In genomic region chr12:48633559-48633958, GRCm38 (mm10) we compare ENCODE assay signal across 20 mouse cellular contexts.
DNase-seq lines count a peak whose midpoint lies in the region; ATAC-seq and TF ChIP-seq lines count a peak whose summit lies in the region.
"Had no signal": no experiment of that assay in that cellular context is flagged by ENCODE, and none has a peak within 500 bp of the region (broad histone marks: within the 10 kb centered on the region; RNA-seq: fewer than 3 reads in every experiment).

No protein-coding gene starts in this region.

- peak; percentile 50 for DNase-seq in CH12.LX (ENCODE audit: extremely low read depth)
- peak; percentile 23 for DNase-seq in brain, adult 2 months (ENCODE audit: low read depth, low spot score)
- peak; percentile 31 for DNase-seq in hindbrain, postnatal 0 days (ENCODE audit: low spot score)
- peak; percentile 13 for DNase-seq in midbrain, postnatal 0 days (ENCODE audit: low spot score)
- DNase-seq in c-Kit-positive CD71-positive TER-119-positive erythroid progenitor cells, embryonic 14.5 days (ENCODE audit: low spot score): no peak
- DNase-seq in cerebellum, postnatal 4 days (ENCODE audit: low spot score in 2 of 2): no peak
- DNase-seq in kidney, adult 9 months: no peak
- DNase-seq: adrenal gland, postnatal 25 days; cerebellum, adult 2 months; kidney, adult 2 months; kidney, postnatal 14 days; left cerebral cortex, postnatal 4 days; liver; liver, postnatal 0 days; lung, postnatal 10 days; thymus, postnatal 4 days had no signal

- H3K27me3 ChIP-seq in CH12.LX (replicated peaks): no peaks in the 10 kb centered on the region
- H3K27me3 ChIP-seq in hindbrain, postnatal 0 days (ENCODE audit: insufficient read depth, low read length): no peaks in the 10 kb centered on the region
- no peaks in the 10 kb centered on the region for H3K27me3 ChIP-seq in midbrain, postnatal 0 days (ENCODE audit: insufficient read depth, low read length)
- H3K27me3 ChIP-seq: forebrain, embryonic 12.5 days had no signal

- TF ChIP-seq RAD21 in CH12.LX (IDR thresholded peaks at IDR 0.05; ENCODE audit: low read depth, low read length): no peak; the same call in 1 of the 2 replicates

- no peak for TF ChIP-seq CTCF in CH12.LX (conservative IDR thresholded peaks at IDR 0.05 in 1 of 2, IDR thresholded peaks at IDR 0.05 in 1 of 2; ENCODE audit: low read depth in 2 of 2, low read length in 2 of 2)
- TF ChIP-seq CTCF in hindbrain, postnatal 0 days (IDR thresholded peaks at IDR 0.05; ENCODE audit: low read depth): no peak
- no peak for TF ChIP-seq CTCF in midbrain, postnatal 0 days (IDR thresholded peaks at IDR 0.05)

- no peaks in the 10 kb centered on the region for H3K9me3 ChIP-seq in CH12.LX (replicated peaks; ENCODE audit: low read length)
- H3K9me3 ChIP-seq in hindbrain, postnatal 0 days (ENCODE audit: low read length): no peaks in the 10 kb centered on the region
- H3K9me3 ChIP-seq in midbrain, postnatal 0 days (ENCODE audit: low read length): no peaks in the 10 kb centered on the region
- H3K9me3 ChIP-seq: forebrain, embryonic 12.5 days; heart, embryonic 10.5 days had no signal

- H3K36me3 ChIP-seq in CH12.LX (replicated peaks in 1 of 2; ENCODE audit: control insufficient read depth in 1 of 2, insufficient read depth in 1 of 2, low read length in 1 of 2): no peaks in the 10 kb centered on the region
- H3K36me3 ChIP-seq in hindbrain, postnatal 0 days (ENCODE audit: insufficient read depth, low read length): no peaks in the 10 kb centered on the region
- H3K36me3 ChIP-seq in midbrain, postnatal 0 days (ENCODE audit: insufficient read depth, low read length): no peaks in the 10 kb centered on the region
- H3K36me3 ChIP-seq: forebrain, embryonic 12.5 days; heart, embryonic 10.5 days had no signal

- peaks cover 0 to 15% of the 10 kb centered on the region in 2 experiments; a peak in 2 of 4 replicates for H3K4me1 ChIP-seq in CH12.LX (ENCODE audit: control insufficient read depth in 1 of 2, insufficient read depth in 2 of 2)
- H3K4me1 ChIP-seq in hindbrain, postnatal 0 days (ENCODE audit: insufficient read depth, low read length): no peaks in the 10 kb centered on the region
- H3K4me1 ChIP-seq in midbrain, postnatal 0 days (ENCODE audit: insufficient read depth, low read length): peaks cover 6% of the 10 kb centered on the region; the same call in 1 of the 2 replicates
- H3K4me1 ChIP-seq: forebrain, embryonic 12.5 days; heart, embryonic 10.5 days had no signal

- 0 out of 2 replicates have a peak, but pooled peaks have one; percentile 18 for TF ChIP-seq POLR2A in CH12.LX (IDR thresholded peaks at IDR 0.05; ENCODE audit: low read depth, low read length)

- H3K27ac ChIP-seq in CH12.LX (ENCODE audit: insufficient read depth, low read depth): no peak overlapping the region
- H3K27ac ChIP-seq in hindbrain, postnatal 0 days: no peak overlapping the region
- H3K27ac ChIP-seq in midbrain, postnatal 0 days (ENCODE audit: low read depth, low read length): peak overlapping the region; percentile 67
- H3K27ac ChIP-seq: heart, embryonic 10.5 days; layer of hippocampus, adult 2 months had no signal

- no peaks in the 10 kb centered on the region for H3K79me2 ChIP-seq in CH12.LX (replicated peaks; ENCODE audit: control insufficient read depth, extremely low read depth, insufficient read depth, poor library complexity, severe bottlenecking)

- no peak for ATAC-seq in hindbrain, postnatal 0 days
- peak; percentile 49; the same call in 1 of the 2 replicates for ATAC-seq in midbrain, postnatal 0 days (ENCODE audit: low FRiP score)
- ATAC-seq: activated CD4-positive, CD25-positive, alpha-beta regulatory T cell, adult 4 months; liver, postnatal 0 days had no signal

- H3K4me2 ChIP-seq in CH12.LX (ENCODE audit: insufficient read depth, low read depth, poor library complexity, severe bottlenecking): peak overlapping the region; percentile 64; the same call in 1 of the 2 replicates
- H3K4me2 ChIP-seq in hindbrain, postnatal 0 days (ENCODE audit: low read depth, low read length): no peak overlapping the region
- no peak overlapping the region for H3K4me2 ChIP-seq in midbrain, postnatal 0 days (ENCODE audit: low read depth, low read length, poor library complexity, severe bottlenecking)
- H3K4me2 ChIP-seq: forebrain, embryonic 12.5 days had no signal

- WGBS in hindbrain, postnatal 0 days: 21% methylated on average over 4 of the region's 4 CpGs
- WGBS in midbrain, postnatal 0 days: 23% methylated on average over 4 of the region's 4 CpGs

- in situ Hi-C loops in CH12.LX (cut with MboI; ENCODE audit: low pct_ligation_motif_present, low pct_unique_long_range_greater_than_20kb, low sequenced_read_pairs): no loop called here

- peak overlapping the region; percentile 42; the same call in 1 of the 2 replicates for H3K9ac ChIP-seq in CH12.LX (ENCODE audit: insufficient read depth, low read depth)
- H3K9ac ChIP-seq in hindbrain, postnatal 0 days (replicated peaks; ENCODE audit: low read length): no peak overlapping the region
- no peak overlapping the region for H3K9ac ChIP-seq in midbrain, postnatal 0 days (replicated peaks; ENCODE audit: low read length, poor library complexity, severe bottlenecking)
- H3K9ac ChIP-seq: forebrain, embryonic 12.5 days; liver, postnatal 0 days had no signal

- TF ChIP-seq EP300 in CH12.LX (IDR thresholded peaks at IDR 0.05; ENCODE audit: low read length): no peak; the same call in 1 of the 2 replicates

- dilution Hi-C loops in CH12.LX (cut with MboI; ENCODE audit: extremely low pct_ligation_motif_present, extremely low pct_unique_long_range_greater_than_20kb, low sequenced_read_pairs): no loop called here

- H3K4me3 ChIP-seq in CH12.LX (replicated peaks in 1 of 3; ENCODE audit: low read depth in 2 of 3, low read length in 2 of 3, poor library complexity in 1 of 3): no peak overlapping the region
- H3K4me3 ChIP-seq in hindbrain, postnatal 0 days (ENCODE audit: low read length): no peak overlapping the region
- no peak overlapping the region for H3K4me3 ChIP-seq in midbrain, postnatal 0 days (ENCODE audit: low read depth, low read length)
- H3K4me3 ChIP-seq: forebrain, embryonic 12.5 days; heart, embryonic 10.5 days; layer of hippocampus, adult 2 months had no signal

TF ChIP-seq in CH12.LX, 34 proteins besides CTCF, POLR2A, EP300 and RAD21:
- no peak for TF ChIP-seq MXI1 (IDR thresholded peaks at IDR 0.05; ENCODE audit: low read depth, low read length)
- no peak for TF ChIP-seq KAT2A (IDR thresholded peaks at IDR 0.05; ENCODE audit: insufficient replicate concordance, low read length)
- no peak for TF ChIP-seq MAFK (IDR thresholded peaks at IDR 0.05; ENCODE audit: insufficient replicate concordance, low read length)
- no peak for TF ChIP-seq PAX5 (IDR thresholded peaks at IDR 0.05; ENCODE audit: low read length)
- no peak for TF ChIP-seq ZKSCAN1 (IDR thresholded peaks at IDR 0.05; ENCODE audit: borderline replicate concordance, low read depth, low read length)
- no peak for TF ChIP-seq IRF4 (IDR thresholded peaks at IDR 0.05; ENCODE audit: low read depth, low read length)
- peak; percentile 53 for TF ChIP-seq BHLHE40 (IDR thresholded peaks at IDR 0.05; ENCODE audit: low read depth, low read length)

Comparison
In these comparisons a context has a peak if more than half of its experiments do, and no peak if none do; other contexts are left out.
1. DNase-seq: peak in CH12.LX (single experiment), brain, adult 2 months (single experiment), hindbrain, postnatal 0 days (single experiment) and midbrain, postnatal 0 days (single experiment); none in c-Kit-positive CD71-positive TER-119-positive erythroid progenitor cells, embryonic 14.5 days (single experiment), cerebellum, postnatal 4 days (0 of 2) and kidney, adult 9 months (single experiment).